Mouse (Mus musculus): ENCODE results near the gene Mbd5.

- no peak for TF ChIP-seq CTCF (IDR thresholded peaks at IDR 0.05; ENCODE audit: control insufficient read depth, insufficient read depth, low read length)
- no peak for TF ChIP-seq POLR2A (IDR thresholded peaks at IDR 0.05; ENCODE audit: borderline replicate concordance, control insufficient read depth, low read depth, low read length)
Measured at GRCm38 (mm10) chr2:49169766-49170165, 220.5 kb downstream of the Mbd5 start.

Data from bone marrow, adult 2 months (tissue).